Mouse (Mus musculus): ENCODE data around the gene Gramd1c. TPM values are rescaled to one million over a fixed set of nuclear protein-coding genes. Genes with fewer than 3 reads are reported as not detected.

Gramd1c gene
- polyA plus RNA-seq, 1 experiment: 1.4 TPM

DNA sequence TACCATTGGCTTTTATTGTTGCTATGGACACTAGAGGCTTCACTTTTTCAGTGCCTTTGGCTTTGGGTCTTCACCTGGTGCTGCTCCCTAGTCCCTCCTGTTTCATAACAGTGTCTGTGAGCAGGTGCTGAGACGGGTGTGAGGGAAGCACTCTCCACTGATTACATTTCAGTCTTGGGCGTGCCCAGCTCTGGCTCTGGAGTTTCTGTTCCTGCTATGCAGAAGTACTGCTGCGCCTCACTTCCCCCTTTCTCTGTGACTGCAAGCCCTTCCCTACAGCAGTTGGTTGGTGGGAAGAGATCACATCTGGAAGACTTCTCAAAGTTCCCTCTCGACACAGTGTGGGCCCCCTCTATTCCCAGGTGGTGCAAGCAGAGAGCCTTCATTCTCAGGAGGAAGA lies 111.6 kb downstream of the Gramd1c start:
- no peak overlapping the region for H3K4me3 ChIP-seq (replicated peaks; ENCODE audit: insufficient read depth, low read depth, low read length)
- H3K27ac ChIP-seq (ENCODE audit: insufficient read depth, low read length): no peak overlapping the region
- no peaks in the 10 kb centered on the region for H3K4me1 ChIP-seq (ENCODE audit: control insufficient read depth, insufficient read depth, low read length)
- DNase-seq: no peak
- no peaks in the 10 kb centered on the region for H3K27me3 ChIP-seq (ENCODE audit: control insufficient read depth, insufficient read depth, low read length)
- no peak for TF ChIP-seq CTCF (IDR thresholded peaks at IDR 0.05; ENCODE audit: borderline replicate concordance, insufficient read depth, low read depth, low read length)
- WGBS: 85% methylated on average over 4 of the region's 4 CpGs

GRCm38 (mm10) chr16:43945869-43946268 lies 117.3 kb downstream of the Gramd1c start:
- no peaks in the 10 kb centered on the region for H3K4me1 ChIP-seq (ENCODE audit: control insufficient read depth, insufficient read depth, low read length)
- no peak overlapping the region for H3K27ac ChIP-seq (ENCODE audit: insufficient read depth, low read length)
- H3K27me3 ChIP-seq (ENCODE audit: control insufficient read depth, insufficient read depth, low read length): no peaks in the 10 kb centered on the region
- no peak for DNase-seq
- H3K4me3 ChIP-seq (replicated peaks; ENCODE audit: insufficient read depth, low read depth, low read length): no peak overlapping the region
- TF ChIP-seq POLR2A (IDR thresholded peaks at IDR 0.05; ENCODE audit: borderline replicate concordance, insufficient read depth, low read length) (no peak), CTCF (IDR thresholded peaks at IDR 0.05; ENCODE audit: borderline replicate concordance, insufficient read depth, low read depth, low read length) (no peak)
- WGBS: 29% methylated on average over 3 of the region's 3 CpGs

GRCm38 (mm10) chr16:43945351-43945750 lies 117.8 kb downstream of the Gramd1c start:
- H3K4me1 ChIP-seq (ENCODE audit: control insufficient read depth, insufficient read depth, low read length): no peaks in the 10 kb centered on the region
- H3K4me3 ChIP-seq (replicated peaks; ENCODE audit: insufficient read depth, low read depth, low read length): no peak overlapping the region
- no peaks in the 10 kb centered on the region for H3K27me3 ChIP-seq (ENCODE audit: control insufficient read depth, insufficient read depth, low read length)
- H3K27ac ChIP-seq (ENCODE audit: insufficient read depth, low read length): no peak overlapping the region
- no peak for DNase-seq
- 45% methylated on average over 3 of the region's 3 CpGs for WGBS
- TF ChIP-seq POLR2A (IDR thresholded peaks at IDR 0.05; ENCODE audit: borderline replicate concordance, insufficient read depth, low read length): no peak
- TF ChIP-seq CTCF (IDR thresholded peaks at IDR 0.05; ENCODE audit: borderline replicate concordance, insufficient read depth, low read depth, low read length): no peak

- Histone ChIP-seq H3K27ac (ENCODE audit: insufficient read depth, low read length) (no peak overlapping the region), H3K4me1 (ENCODE audit: control insufficient read depth, insufficient read depth, low read length) (peaks cover 3% of the 10 kb centered on the region; the same call in 1 of the 2 replicates), H3K4me3 (replicated peaks; ENCODE audit: insufficient read depth, low read depth, low read length) (no peak overlapping the region), H3K27me3 (ENCODE audit: control insufficient read depth, insufficient read depth, low read length) (no peaks in the 10 kb centered on the region)
- WGBS: 94% methylated on average over 4 of the region's 4 CpGs
- no peak for DNase-seq
- TF ChIP-seq POLR2A (IDR thresholded peaks at IDR 0.05; ENCODE audit: borderline replicate concordance, insufficient read depth, low read length) (no peak), CTCF (IDR thresholded peaks at IDR 0.05; ENCODE audit: borderline replicate concordance, insufficient read depth, low read depth, low read length) (no peak)
These were observed 122.3 kb downstream of the Gramd1c start for GRCm38 (mm10) chr16:43940846-43941245.

DNA sequence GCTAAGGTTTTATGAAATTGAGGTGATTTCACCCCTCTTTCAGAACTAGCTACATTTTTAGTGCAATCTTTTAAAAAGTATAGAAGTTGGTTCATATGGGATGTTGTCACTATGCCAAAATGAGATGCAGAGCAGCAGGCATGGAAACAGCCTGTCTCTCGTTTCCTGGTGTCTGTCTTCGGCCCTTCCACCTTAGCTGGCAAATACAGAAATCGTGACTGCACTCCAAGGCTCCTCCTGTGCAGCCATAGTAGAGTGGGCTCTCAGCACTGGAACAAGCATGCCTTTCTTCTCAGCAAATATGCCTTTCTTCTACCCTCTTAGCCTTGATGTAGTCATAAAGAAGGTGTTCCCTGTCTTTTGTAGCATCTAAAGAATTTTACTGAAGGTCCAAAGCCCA lies 127.3 kb downstream of the Gramd1c start:
- no peak for DNase-seq
- Histone ChIP-seq H3K27ac (ENCODE audit: insufficient read depth, low read length) (no peak overlapping the region), H3K4me1 (ENCODE audit: control insufficient read depth, insufficient read depth, low read length) (peaks cover 10% of the 10 kb centered on the region), H3K4me3 (replicated peaks; ENCODE audit: insufficient read depth, low read depth, low read length) (no peak overlapping the region), H3K27me3 (ENCODE audit: control insufficient read depth, insufficient read depth, low read length) (no peaks in the 10 kb centered on the region)
- 31% methylated on average over 3 of the region's 3 CpGs for WGBS
- TF ChIP-seq CTCF (IDR thresholded peaks at IDR 0.05; ENCODE audit: borderline replicate concordance, insufficient read depth, low read depth, low read length) (no peak), POLR2A (IDR thresholded peaks at IDR 0.05; ENCODE audit: borderline replicate concordance, insufficient read depth, low read length) (no peak)

GRCm38 (mm10) chr16:43935367-43935766 lies 127.8 kb downstream of the Gramd1c start:
- peak; percentile 23 to 38 for DNase-seq
- peaks cover 10% of the 10 kb centered on the region for H3K4me1 ChIP-seq (ENCODE audit: control insufficient read depth, insufficient read depth, low read length)
- H3K27me3 ChIP-seq (ENCODE audit: control insufficient read depth, insufficient read depth, low read length): no peaks in the 10 kb centered on the region
- no peak overlapping the region for H3K4me3 ChIP-seq (replicated peaks; ENCODE audit: insufficient read depth, low read depth, low read length)
- no peak overlapping the region for H3K27ac ChIP-seq (ENCODE audit: insufficient read depth, low read length)
- no peak for TF ChIP-seq CTCF (IDR thresholded peaks at IDR 0.05; ENCODE audit: borderline replicate concordance, insufficient read depth, low read depth, low read length)
- WGBS: 34% methylated on average over 3 of the region's 3 CpGs

DNA sequence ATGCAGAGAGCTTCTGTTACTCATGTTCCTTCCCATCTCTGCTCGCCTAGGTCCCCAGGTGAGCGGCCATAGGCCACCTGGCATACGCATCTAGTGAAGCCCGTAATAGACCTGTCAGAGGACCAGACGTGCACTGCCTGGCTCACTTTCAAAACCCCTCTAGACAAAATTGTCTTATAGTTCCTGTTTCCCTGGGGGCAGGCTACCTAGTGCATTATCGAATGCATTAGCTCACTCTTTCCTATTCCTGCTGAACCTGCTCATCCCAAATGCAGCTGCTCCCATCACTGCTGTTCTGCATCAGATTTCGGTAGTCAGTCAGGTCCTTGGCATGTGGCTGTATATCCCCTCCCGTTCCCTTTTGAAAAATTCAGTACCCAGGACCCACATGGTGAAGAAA lies 128.3 kb downstream of the Gramd1c start:
- WGBS: 42% methylated on average over 8 of the region's 8 CpGs
- no peak for TF ChIP-seq CTCF (IDR thresholded peaks at IDR 0.05; ENCODE audit: borderline replicate concordance, insufficient read depth, low read depth, low read length)
- TF ChIP-seq POLR2A (IDR thresholded peaks at IDR 0.05; ENCODE audit: borderline replicate concordance, insufficient read depth, low read length): no peak
- no peak overlapping the region for H3K4me3 ChIP-seq (replicated peaks; ENCODE audit: insufficient read depth, low read depth, low read length)
- no peak overlapping the region for H3K27ac ChIP-seq (ENCODE audit: insufficient read depth, low read length)
- peaks cover 10% of the 10 kb centered on the region for H3K4me1 ChIP-seq (ENCODE audit: control insufficient read depth, insufficient read depth, low read length)
- H3K27me3 ChIP-seq (ENCODE audit: control insufficient read depth, insufficient read depth, low read length): no peaks in the 10 kb centered on the region
- DNase-seq: no peak

DNA sequence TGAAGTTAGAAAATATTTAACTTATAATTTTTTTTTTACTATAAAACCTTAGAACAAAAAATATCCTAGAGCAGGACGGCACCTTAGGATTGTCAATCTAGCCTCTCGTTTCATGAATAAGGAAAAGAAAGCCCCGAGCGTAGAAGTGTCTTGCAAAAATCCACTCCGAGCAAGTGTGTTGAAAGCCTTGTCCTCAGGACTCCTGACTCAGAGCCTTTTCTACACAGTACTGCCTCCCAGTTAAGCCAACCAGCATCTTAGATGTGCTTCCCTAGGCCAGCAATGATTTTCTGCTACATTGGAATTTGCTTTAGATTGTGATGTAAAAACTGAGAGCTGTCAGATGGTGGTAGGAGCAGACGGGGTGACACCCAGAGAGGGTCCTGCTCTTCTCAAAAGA lies 130.1 kb downstream of the Gramd1c start:
- no peak overlapping the region for H3K27ac ChIP-seq (ENCODE audit: insufficient read depth, low read length)
- H3K27me3 ChIP-seq (ENCODE audit: control insufficient read depth, insufficient read depth, low read length): no peaks in the 10 kb centered on the region
- TF ChIP-seq POLR2A (IDR thresholded peaks at IDR 0.05; ENCODE audit: borderline replicate concordance, insufficient read depth, low read length): no peak
- no peak for TF ChIP-seq CTCF (IDR thresholded peaks at IDR 0.05; ENCODE audit: borderline replicate concordance, insufficient read depth, low read depth, low read length)
- WGBS: 92% methylated on average over 6 of the region's 6 CpGs
- peaks cover 10% of the 10 kb centered on the region for H3K4me1 ChIP-seq (ENCODE audit: control insufficient read depth, insufficient read depth, low read length)
- DNase-seq: no peak
- no peak overlapping the region for H3K4me3 ChIP-seq (replicated peaks; ENCODE audit: insufficient read depth, low read depth, low read length)

Measured in cerebellum, adult 2 months (tissue).